Mouse (Mus musculus) heart, postnatal 4 days (tissue): ENCODE measurements around the gene Plvap. TPM values are rescaled to one million over a fixed set of nuclear protein-coding genes. Genes with fewer than 3 reads are reported as not detected.

Experiments
- DNase-seq: peaks from one replicate; pipeline ENCODE4 v3.0.0; 2021
- total RNA-seq, 2 experiments: library from RNA; stranded (reverse); gene quantifications; 2 replicates each; pipeline ENCODE4 v1.2.3; 2021

The Plvap gene
- 10 to 100 TPM; 35.8 to 43.2 TPM for total RNA-seq

DNA sequence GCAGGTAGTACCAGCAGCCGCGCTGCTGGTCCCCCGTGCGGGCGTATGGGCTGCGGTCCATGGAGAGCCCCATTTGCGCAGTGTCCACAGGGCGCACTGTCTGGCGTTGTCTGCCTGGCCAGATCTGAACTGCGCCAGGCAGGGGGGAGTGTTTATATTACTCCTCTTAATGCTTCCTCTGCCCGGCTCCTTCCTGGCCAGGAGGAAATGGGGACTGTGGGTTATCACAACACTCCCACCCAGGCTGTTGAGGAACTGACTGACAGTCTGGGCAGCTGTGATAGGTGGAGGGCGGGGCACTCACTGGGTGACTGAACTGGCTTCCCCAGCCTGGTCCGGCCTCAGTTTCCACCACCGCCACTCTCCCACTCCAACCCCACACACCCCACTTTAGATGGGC, at the start of gene Plvap:
Gene Plvap (minus strand): TSS at position 109 of the 400 bp plus-strand sequence.
- no peak for DNase-seq

DNA sequence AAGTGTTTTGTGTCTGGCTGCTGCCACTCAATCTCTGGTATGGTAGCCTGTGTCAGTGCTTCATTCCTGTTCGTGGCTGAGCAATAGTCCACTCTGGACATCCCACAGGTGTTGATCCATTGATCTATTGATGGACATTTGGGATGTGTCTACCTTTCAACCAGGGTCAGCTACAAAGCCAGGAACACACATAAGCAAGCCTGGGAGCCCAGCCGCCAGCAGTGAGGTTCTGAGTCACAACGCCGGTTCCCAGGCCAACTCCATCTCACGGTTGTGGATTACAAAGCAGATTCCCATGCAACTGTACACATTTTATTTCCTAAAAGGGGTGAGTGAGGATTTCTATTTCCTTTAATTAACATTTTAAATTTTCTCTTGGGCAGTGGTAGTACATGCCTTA, 49.2 kb upstream of the Plvap start:
- no peak for DNase-seq

GRCm38 (mm10) chr8:71560071-71560470, 48.5 kb upstream of the Plvap start:
- no peak for DNase-seq

DNA sequence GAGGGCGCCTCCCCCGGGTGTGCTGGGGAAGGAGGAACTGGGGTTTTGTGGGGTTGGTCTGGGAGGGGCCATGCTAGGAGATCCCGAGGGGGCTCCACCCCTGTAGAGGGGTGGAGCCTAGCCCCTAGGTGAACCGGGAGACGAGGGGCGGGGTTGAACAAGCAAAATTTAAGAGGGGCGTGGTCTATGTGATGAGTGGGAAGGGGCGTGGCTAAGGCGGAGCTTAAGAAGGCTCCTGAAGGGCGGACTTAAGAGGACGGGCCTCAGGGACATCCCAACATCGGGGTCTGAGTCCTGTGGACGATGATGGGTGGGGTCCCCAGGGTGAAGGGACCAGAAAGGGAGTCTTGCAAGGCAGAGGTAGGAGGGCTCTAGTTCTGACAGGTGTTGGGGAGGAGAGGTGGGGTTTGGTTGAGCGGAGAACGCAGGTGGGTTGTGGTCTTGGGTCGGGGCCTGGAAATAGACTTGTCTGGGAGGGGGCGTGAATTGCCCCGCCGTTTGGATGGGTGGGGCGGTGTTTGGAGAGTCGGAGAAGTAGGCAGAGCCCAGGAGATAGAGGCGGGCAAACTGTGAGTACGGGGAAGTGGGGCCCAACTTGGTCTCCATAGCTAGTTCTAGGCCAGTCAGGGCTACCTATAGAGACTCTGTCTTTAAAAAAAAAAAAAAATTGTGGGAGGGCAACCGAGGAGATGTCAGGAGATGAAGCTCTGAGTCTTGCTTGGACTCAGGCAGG, 47.6 kb upstream of the Plvap start:
- DNase-seq, result peak; percentile 61

DNA sequence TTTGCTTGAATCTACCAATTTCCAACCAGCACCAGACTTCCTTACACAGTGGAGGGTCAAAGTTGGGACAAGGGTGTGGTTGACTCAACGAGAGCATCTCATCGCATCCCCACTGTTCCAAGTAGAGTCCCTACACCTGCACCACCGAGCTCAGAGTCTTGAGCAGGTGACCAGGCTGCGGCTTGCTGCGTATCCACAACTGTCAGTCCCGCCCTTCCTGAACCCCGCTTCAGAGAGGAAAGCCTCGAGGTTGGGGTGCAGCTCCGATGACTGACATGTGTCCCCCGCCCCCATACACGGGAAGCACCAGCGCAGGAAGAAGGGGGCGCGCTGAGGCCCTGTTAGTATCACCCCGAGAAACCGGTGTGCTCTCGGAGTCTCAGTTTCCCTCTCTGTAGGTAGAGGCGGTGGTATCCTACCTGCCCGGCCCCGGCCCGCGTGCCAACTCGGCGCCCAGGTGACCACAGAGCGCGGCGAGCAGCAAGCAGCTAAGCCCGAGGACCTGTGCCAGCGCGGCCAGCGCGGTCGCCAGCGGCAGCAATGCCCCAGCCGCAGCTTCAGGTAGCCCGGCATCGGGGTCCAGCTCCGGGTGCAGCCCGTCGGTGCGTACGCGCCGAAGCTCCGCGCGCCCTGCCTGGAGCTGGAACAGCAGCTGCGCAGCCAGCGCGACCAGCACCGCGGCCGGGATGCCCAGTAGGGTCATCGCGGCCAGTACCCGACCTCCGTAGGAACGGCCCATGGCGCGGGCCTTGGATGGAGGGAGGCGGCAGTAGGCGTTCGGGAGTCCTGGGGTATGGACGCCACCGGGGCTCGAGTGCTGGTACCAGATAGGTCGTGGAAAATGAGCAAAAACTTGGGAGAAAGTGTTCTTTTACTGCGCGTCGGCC, 46.8 kb upstream of the Plvap start, which contains the start of gene Tmem221:
Gene Tmem221 (minus strand): TSS at position 801 of the 887 bp plus-strand sequence.
- no peak for DNase-seq

DNA sequence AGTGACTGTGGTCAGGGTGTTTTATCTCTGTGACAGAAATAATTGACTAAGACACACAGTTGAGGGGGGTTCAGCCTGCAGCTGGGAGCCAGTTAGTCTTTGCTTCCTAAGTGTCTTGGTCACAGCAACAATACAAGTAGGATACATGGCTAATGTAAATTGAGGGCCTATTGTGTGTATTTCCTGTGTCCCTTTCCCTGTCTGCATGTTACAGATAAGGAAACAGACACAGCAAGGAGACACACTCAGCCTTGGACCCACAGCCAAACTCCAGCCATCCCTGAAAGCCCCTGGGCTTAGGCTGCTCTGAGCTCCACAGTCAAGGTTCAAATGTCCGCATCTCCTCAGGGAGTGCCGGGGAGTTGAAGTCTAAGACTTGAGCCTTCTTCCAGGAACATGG, 43.1 kb upstream of the Plvap start:
- DNase-seq, result no peak

DNA sequence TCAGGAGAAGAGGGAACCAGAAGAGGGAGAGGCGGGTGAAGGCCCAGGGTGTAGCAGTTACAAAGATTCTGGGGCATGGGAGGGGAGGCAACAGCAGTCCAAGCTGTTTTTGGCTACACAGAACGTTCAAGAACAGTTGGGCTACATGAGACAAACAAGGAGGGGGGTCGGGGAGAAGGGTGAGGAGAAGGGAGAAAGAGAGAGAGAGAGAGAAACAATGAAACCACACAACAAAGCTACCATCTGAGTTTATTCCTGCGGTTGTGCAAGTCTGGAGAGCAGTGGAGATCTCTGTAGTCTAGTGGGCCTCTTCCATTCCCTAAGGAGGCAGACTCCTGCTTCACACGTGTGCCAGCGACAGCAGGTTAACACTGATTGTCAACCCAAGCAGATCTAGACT, 42.4 kb upstream of the Plvap start:
- DNase-seq, result no peak

GRCm38 (mm10) chr8:71552770-71553169, 41.2 kb upstream of the Plvap start:
- no peak for DNase-seq

DNA sequence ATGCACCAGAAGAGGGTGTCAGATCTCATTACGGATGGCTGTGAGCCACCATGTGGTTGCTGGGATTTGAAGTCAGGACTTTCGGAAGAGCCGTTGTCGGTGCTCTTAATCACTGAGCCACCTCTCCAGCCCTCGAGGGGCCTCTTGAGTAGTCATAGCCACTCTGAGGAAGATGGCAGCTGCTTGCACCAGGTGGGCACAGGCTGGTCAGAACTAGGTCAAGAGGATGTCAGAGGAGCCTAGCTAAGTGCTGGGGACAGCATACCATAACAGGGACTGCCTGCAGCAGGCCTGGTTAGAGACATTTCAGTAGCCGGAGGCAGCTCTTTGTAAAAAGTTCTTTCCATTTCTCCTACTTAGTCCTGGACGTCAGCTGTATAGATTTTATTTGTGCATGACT, 39.2 kb upstream of the Plvap start:
- DNase-seq, result no peak

DNA sequence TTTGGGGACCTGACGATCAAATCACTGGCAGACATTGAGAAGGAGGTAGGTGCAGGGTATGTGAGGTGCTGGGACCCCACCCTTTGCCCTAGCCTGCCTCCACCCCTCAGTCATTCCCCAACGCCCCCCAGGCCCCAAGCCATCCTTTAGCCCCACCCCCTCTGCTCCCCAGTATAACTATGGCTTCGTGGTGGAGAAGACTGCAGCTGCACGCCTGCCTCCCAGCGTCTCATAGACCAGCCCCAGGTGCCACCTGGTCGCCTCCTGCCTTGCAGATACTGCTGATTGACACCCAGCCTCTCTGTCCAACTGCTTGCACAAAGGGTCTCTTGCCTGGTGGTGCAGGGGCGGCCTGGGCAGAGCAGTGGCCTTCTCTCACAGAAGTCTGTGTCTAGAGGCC, 36.0 kb upstream of the Plvap start:
- DNase-seq, result no peak

- DNase-seq, result no peak
Observed at GRCm38 (mm10) chr8:71545053-71545452, 33.5 kb upstream of the Plvap start.

- DNase-seq, result no peak
Observed at GRCm38 (mm10) chr8:71543755-71544154, 32.2 kb upstream of the Plvap start.

GRCm38 (mm10) chr8:71542632-71543343, 31.2 kb upstream of the Plvap start, which contains the start of gene Mvb12a:
TSS of gene Mvb12a (plus strand) at chr8:71542922.
- peak; percentile 96 for DNase-seq

DNA sequence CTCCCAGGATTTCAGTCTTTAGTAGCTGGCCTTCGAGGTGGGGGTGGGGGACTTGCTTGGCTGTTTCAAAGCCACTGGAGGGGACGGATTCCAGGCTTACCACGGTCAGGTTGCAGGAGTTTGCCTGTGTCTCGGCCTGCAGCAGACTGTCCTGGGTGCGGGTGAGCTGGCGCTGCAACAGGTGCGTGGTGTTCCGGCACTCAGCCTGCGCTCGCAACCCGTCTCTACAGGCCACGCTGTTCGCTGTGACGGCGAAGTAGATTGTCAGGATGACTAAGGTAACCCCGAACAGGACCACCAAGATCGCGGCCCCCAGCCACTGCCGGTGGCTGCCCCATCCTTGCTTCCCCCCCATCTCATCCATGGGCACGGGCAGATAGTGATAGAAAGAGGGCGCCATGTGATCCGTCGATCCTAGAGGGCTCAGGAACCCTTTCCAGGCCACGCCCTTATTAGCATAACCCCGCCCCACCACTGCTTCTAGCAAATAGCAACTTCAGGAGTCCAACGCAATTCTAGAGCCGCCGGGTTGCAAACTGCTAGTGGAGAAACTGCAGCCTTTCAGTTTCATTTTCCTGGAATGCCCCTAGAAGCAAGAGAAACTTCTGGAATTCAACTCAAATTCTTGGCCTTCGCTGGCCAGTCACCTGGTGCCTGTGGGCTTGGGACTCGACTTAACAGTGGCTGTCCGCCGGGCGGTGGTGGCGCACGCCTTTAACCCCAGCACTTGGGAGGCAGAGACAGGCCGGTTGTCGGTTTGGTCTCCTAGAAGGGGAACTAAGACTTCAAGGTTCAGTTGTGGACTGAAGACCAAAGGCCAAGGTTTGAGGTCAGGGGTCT, 25.7 kb upstream of the Plvap start, which contains the start of gene Bst2:
Gene Bst2 (minus strand): TSS at position 429 of the 840 bp plus-strand sequence.
- peak; percentile 87 for DNase-seq

GRCm38 (mm10) chr8:71535663-71536062, 24.1 kb upstream of the Plvap start:
- no peak for DNase-seq

GRCm38 (mm10) chr8:71534263-71534810, 22.8 kb upstream of the Plvap start:
- no peak for DNase-seq

DNA sequence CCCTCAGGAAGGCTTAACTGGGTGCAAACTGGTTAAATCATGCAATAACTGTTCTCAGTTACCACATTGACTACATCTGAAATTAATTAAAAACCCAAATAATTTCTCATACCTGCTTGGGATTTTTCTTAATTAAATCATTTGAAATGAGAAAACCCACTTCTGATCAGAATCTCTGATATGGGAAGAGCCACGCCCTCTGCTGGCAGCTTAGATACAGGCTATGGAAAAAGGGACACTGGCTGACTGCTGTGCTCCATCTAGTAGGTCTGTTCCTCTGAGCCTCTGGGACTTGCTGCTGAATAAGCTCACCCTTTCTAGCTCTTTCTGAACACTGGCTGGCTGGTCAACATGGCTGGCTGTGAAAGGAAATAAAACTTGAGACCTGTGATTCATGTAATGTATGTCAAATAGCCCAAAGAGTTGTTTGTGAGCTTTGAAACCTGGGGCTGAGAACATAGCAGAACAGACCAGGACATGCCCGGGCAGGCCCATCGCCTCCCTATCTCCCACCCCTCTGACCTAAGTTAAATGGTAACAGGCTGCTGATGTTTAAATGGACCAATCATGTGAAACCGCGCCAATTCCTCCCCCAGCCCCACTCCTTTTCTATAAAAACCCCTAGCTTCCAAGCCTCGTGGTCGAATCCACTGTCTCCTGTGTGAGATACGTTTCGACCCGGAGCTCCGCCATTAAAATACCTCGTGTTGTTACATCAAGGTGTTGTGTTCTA, 19.3 kb upstream of the Plvap start:
- DNase-seq, result peak; percentile 34

DNA sequence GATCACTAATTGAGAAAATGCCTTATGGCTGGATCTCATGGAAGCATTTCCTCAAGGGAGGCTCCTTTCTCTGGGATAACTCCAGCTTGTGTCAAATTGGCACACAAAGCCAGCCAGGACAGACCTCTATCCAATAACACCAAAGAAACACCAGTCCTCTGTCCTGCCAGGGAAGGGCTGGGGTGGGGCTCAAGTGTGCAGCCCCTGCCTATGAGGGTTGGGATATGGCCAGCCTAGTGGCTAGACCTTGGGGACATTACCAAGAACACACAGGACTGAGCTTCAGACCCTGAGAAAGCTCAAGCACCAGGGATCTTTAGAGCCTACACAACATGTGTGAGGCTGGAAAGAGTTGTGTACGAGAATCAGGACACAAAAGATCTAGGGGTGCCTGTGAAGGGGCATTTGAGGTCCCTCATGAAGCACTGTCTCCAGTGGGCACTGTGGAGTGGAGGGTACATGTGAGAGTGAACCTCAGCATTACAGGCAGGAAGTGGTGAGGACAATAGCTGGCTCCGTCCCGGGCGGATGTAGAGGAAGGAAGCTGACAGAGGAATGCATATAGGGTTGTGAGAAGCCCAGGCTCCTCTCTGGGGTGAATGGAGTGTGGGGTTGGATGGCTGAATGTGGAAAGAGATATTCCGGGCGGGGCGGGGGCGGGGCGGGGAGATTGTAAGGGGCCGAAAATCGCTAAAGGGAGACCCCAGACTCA, 17.0 kb upstream of the Plvap start:
- DNase-seq, result peak; percentile 56

GRCm38 (mm10) chr8:71527162-71527870, 15.8 kb upstream of the Plvap start:
- peak; percentile 36 for DNase-seq
